Mouse (Mus musculus) hindlimb bud, embryonic 11.5 days (tissue): ENCODE results near the gene Hoxc12.

ENCODE experiments used
- DNase-seq: peaks from one replicate; pipeline ENCODE4 v3.0.0-alpha.2; 2012; ENCODE audit warnings: low read depth, low spot score; ENCODE audit errors: extremely low spot score

Hoxc12 gene

DNA sequence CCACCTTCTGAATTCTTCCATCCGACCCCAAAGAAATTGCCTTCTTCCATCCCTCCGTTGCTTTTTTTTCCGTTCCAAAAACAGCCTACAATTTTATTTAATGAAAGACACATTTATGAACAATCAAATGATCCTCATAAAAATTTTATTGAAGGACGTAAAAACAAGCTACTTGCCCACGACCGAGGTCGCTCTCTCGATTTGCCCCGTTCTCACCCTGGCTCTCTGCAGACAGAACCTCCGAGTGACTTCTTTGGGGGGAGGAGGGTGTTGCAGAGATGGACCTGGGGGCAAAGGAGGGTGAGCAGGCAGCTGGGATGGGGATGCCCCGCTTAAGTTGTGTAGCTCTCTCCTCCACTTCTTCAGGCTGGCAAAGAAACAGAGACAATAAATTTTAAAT, 43.8 kb downstream of the Hoxc12 start:
- no peak for DNase-seq

DNA sequence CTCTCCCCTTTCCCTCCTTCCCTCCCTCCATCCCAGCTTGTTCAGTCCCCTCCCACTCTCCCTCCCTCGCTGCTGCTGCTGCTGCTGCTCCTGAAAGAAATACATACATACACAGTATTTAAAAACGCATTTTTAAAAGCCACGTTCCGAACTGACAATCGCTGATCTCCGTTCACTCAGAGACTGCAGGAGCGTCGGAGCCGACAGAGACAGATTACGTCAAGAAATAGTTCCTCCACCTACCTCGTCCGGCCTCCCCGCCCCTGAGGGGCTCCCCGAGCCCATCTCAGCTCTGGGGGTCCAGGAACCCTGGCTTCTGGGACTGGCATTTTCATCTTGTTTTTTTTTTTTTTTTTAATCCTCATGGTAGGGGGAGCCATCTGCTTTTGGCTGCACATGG, 44.4 kb downstream of the Hoxc12 start:
- DNase-seq, result no peak

DNA sequence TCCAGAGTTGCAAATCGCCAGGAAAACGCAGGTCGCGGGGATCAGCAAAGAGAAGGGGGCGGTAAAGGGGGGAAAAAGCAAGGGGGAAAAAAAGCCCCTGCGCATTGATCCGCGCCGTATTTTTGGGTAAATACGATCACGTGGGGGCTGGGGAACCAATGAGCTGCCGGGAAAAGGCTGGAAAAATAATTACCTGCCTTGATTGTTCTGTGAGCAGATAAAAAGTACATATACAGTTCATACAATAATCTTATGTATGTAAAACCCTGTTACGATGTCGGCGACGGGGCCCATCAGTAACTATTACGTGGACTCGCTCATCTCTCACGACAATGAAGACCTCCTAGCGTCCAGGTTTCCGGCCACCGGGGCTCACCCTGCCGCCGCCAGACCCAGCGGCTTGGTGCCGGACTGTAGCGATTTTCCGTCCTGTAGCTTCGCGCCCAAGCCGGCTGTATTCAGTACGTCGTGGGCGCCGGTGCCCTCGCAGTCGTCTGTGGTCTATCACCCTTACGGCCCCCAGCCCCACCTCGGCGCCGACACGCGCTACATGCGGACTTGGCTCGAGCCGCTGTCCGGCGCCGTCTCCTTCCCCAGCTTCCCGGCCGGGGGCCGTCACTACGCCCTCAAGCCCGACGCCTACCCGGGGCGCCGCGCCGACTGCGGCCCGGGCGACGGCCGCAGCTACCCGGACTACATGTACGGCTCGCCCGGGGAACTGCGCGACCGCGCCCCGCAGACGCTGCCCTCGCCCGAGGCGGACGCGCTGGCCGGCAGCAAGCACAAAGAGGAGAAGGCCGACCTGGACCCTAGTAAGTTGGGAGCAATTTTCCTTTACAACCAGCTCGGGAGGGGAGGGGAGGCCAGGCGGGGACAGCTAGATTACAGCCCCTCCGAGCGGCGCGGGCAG, 45.1 kb downstream of the Hoxc12 start:
- peak; percentile 88 for DNase-seq

- no peak for DNase-seq
Observed at GRCm38 (mm10) chr15:102983716-102984115, 47.2 kb downstream of the Hoxc12 start.

DNA sequence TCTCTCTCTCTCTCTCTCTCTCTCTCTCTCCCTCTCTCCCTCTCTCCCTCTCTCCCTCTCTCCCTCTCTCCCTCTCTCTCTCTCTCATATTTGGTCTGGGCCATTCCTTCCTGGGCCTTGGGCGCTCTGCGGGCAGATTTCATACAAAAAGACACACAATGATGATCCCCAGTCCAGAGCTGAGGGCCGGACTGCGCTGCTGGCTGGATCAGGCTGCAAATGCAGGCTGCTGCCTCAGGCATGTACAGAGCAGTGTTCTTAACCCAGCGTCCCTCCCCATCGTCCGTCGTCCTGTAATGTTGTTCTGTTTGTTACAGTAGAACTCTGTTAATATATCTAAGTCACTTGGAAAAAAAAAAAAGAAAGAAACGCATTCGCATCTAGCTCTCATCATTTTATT, 48.0 kb downstream of the Hoxc12 start:
- DNase-seq, result no peak

GRCm38 (mm10) chr15:102984925-102985324, 48.4 kb downstream of the Hoxc12 start:
- no peak for DNase-seq

DNA sequence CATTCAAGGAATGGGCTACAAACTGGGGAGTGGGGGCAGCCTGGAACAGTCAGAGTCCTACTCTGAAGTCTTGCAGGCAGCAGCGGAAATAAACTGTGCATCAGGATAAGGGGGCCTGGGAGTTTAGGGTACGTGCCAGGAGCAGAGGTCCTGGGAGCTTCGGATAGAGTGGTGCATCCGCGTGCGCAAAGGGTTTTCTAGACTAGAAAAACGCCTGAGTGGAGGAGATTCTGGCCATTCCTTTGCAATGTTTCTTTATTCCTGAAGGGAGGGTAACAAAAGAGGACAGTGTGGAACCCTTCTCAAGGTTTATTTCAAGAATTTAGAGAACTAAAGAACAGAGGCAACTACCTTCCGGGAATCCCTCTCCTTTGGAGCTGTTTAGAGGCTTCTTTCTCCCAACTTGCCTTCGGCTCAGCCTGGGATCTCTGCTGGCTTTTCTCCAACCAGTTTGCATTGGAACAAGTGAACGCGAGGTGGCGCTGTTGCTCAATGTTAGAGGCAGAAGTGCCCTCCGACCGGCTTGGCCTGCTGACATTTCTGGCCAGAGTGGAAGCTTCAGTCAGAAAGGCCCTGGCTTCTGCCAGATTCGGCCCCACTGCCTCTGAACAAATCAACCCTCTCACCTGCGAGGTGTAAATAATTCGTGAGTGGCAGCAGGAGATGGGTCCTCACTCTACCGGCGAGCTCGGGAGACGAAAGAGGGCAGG, 50.7 kb downstream of the Hoxc12 start:
- DNase-seq, result peak; percentile 99

DNA sequence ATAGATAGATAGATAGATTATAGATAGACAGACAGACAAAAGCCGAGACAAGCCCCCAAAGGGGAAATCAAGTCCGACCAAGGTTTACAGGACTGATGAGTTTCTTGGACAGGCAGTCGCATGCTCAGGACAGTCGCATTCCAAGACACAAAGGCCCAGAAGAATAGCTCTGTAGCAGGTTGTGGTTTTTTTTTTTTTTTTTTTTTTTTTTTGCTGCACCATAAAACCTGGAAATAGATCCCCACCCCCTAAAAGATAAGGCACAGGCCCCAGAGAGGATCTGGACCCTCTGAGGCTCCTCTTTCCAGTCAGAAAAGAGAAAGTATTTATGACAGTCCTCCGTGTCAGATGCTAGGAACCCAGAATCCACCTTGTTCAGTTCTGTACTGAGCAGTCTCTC, 51.5 kb downstream of the Hoxc12 start:
- DNase-seq, result no peak
